12 mouse cellular contexts compared by ENCODE assay signal in genomic region chr10:82893872-82894650, GRCm38 (mm10). TPM values are rescaled to one million over a fixed set of nuclear protein-coding genes. Genes with fewer than 3 reads are reported as not detected.
DNase-seq lines count a peak whose midpoint lies in the region; ATAC-seq and TF ChIP-seq lines count a peak whose summit lies in the region.
"Had no signal": no experiment of that assay in that cellular context is flagged by ENCODE, and none has a peak within 500 bp of the region (broad histone marks: within the 10 kb centered on the region; RNA-seq: fewer than 3 reads in every experiment).

No protein-coding gene starts in this region.

- no peak overlapping the region for H3K4me2 ChIP-seq in hindbrain, postnatal 0 days (ENCODE audit: low read depth, low read length)
- no peak overlapping the region for H3K4me2 ChIP-seq in forebrain, embryonic 14.5 days (ENCODE audit: low read length)
- H3K4me2 ChIP-seq: embryonic facial prominence, embryonic 12.5 days; liver, embryonic 15.5 days had no signal

- H3K4me1 ChIP-seq in hindbrain, embryonic 10.5 days (replicated peaks), result peaks cover 22% of the 10 kb centered on the region
- H3K4me1 ChIP-seq in hindbrain, postnatal 0 days (ENCODE audit: insufficient read depth, low read length), result no peaks in the 10 kb centered on the region
- peaks cover 40% of the 10 kb centered on the region for H3K4me1 ChIP-seq in G1E (ENCODE audit: insufficient read depth, low read depth, low read length)
- no peaks in the 10 kb centered on the region; the same call in 1 of the 2 replicates for H3K4me1 ChIP-seq in forebrain, embryonic 14.5 days (ENCODE audit: control insufficient read depth, insufficient read depth, low read length)

- DNase-seq in hindbrain, embryonic 10.5 days (ENCODE audit: low spot score), result no peak
- DNase-seq in hindbrain, postnatal 0 days (ENCODE audit: low spot score), result no peak
- peak; percentile 41 for DNase-seq in G1E (ENCODE audit: low spot score)
- DNase-seq in forebrain, embryonic 14.5 days (ENCODE audit: low spot score), result peak; percentile 73
- DNase-seq in left cerebral cortex, postnatal 36 days (ENCODE audit: low spot score in 2 of 2), result peak; percentile 42 to 45
- DNase-seq in testis, postnatal 14 days (ENCODE audit: low spot score), result no peak
- no peak for DNase-seq in ovary, postnatal 36 days (ENCODE audit: low spot score)
- DNase-seq in cerebellum, postnatal 36 days, result no peak
- DNase-seq: adrenal gland, postnatal 36 days; kidney, postnatal 36 days had no signal

- no peak for ATAC-seq in hindbrain, postnatal 0 days
- peak; percentile 72 for ATAC-seq in G1E (ENCODE audit: extremely low read depth, insufficient number of reproducible peaks, low FRiP score, poor library complexity, severe bottlenecking)
- peak; percentile 65 for ATAC-seq in forebrain, embryonic 14.5 days

- peak overlapping the region; percentile 35; the same call in 1 of the 2 replicates for H3K27ac ChIP-seq in hindbrain, embryonic 10.5 days
- H3K27ac ChIP-seq in hindbrain, postnatal 0 days, result no peak overlapping the region
- H3K27ac ChIP-seq in forebrain, embryonic 14.5 days (ENCODE audit: low read depth, low read length), result peak overlapping the region; percentile 27; the same call in 1 of the 2 replicates
- H3K27ac ChIP-seq: embryonic facial prominence, embryonic 12.5 days; liver, embryonic 15.5 days had no signal

- intact Hi-C loops in left cerebral cortex, postnatal 36 days (cut with DNase I), result no loop called here

- no peak overlapping the region for H3K9ac ChIP-seq in hindbrain, postnatal 0 days (replicated peaks; ENCODE audit: low read length)
- H3K9ac ChIP-seq in forebrain, embryonic 14.5 days (ENCODE audit: low read length), result no peak overlapping the region
- H3K9ac ChIP-seq: embryonic facial prominence, embryonic 12.5 days; liver, embryonic 15.5 days had no signal

- no peaks in the 10 kb centered on the region for H3K9me3 ChIP-seq in hindbrain, embryonic 10.5 days
- no peaks in the 10 kb centered on the region for H3K9me3 ChIP-seq in hindbrain, postnatal 0 days (ENCODE audit: low read length)
- H3K9me3 ChIP-seq in G1E (replicated peaks), result no peaks in the 10 kb centered on the region
- H3K9me3 ChIP-seq in forebrain, embryonic 14.5 days (replicated peaks; ENCODE audit: control insufficient read depth, low read length), result no peaks in the 10 kb centered on the region
- H3K9me3 ChIP-seq: embryonic facial prominence, embryonic 12.5 days; liver, embryonic 15.5 days had no signal

- peaks cover 96% of the 10 kb centered on the region for H3K36me3 ChIP-seq in hindbrain, embryonic 10.5 days
- peaks cover 32% of the 10 kb centered on the region for H3K36me3 ChIP-seq in hindbrain, postnatal 0 days (ENCODE audit: insufficient read depth, low read length)
- H3K36me3 ChIP-seq in G1E (replicated peaks), result peaks cover 95% of the 10 kb centered on the region
- peaks cover 85% of the 10 kb centered on the region for H3K36me3 ChIP-seq in forebrain, embryonic 14.5 days (ENCODE audit: control insufficient read depth, insufficient read depth, low read length)

- 81% methylated on average over 18 of the region's 18 CpGs for WGBS in hindbrain, embryonic 10.5 days
- 68% methylated on average over 18 of the region's 18 CpGs for WGBS in hindbrain, postnatal 0 days
- 61% methylated on average over 18 of the region's 18 CpGs for WGBS in forebrain, embryonic 14.5 days

- no peaks in the 10 kb centered on the region for H3K27me3 ChIP-seq in hindbrain, embryonic 10.5 days (ENCODE audit: insufficient read depth, poor library complexity, severe bottlenecking)
- H3K27me3 ChIP-seq in hindbrain, postnatal 0 days (ENCODE audit: insufficient read depth, low read length), result no peaks in the 10 kb centered on the region
- H3K27me3 ChIP-seq in G1E (ENCODE audit: insufficient read depth, low read length), result no peaks in the 10 kb centered on the region
- no peaks in the 10 kb centered on the region for H3K27me3 ChIP-seq in forebrain, embryonic 14.5 days (replicated peaks; ENCODE audit: control insufficient read depth, insufficient read depth, low read length)
- H3K27me3 ChIP-seq: embryonic facial prominence, embryonic 12.5 days; liver, embryonic 15.5 days had no signal

- no peak overlapping the region for H3K4me3 ChIP-seq in hindbrain, embryonic 10.5 days
- no peak overlapping the region for H3K4me3 ChIP-seq in hindbrain, postnatal 0 days (ENCODE audit: low read length)
- no peak overlapping the region; the same call in 1 of the 2 replicates for H3K4me3 ChIP-seq in G1E (ENCODE audit: low read depth, low read length)
- H3K4me3 ChIP-seq in forebrain, embryonic 14.5 days (ENCODE audit: low read depth, low read length), result no peak overlapping the region
- H3K4me3 ChIP-seq: embryonic facial prominence, embryonic 12.5 days; liver, embryonic 15.5 days had no signal

- no peak for TF ChIP-seq CTCF in hindbrain, postnatal 0 days (IDR thresholded peaks at IDR 0.05; ENCODE audit: low read depth)
- TF ChIP-seq CTCF in G1E (IDR thresholded peaks at IDR 0.05; ENCODE audit: low read depth, low read length), result no peak

RNA-seq across cellular contexts. Expression of gene Eid3, which starts 27.6 kb away (rescaled TPM):
- 0.20 and 0.68 TPM in 2 replicates for polyA plus RNA-seq in hindbrain, embryonic 10.5 days (2016; fragmentation: Nextera tagmentation; extraction: Ambion mirVana)
- 0.50 and 2.6 TPM in 2 replicates for total RNA-seq in hindbrain, postnatal 0 days (2014; rRNA removed)
- 0.26 and 0.33 TPM in 2 replicates for polyA plus RNA-seq in hindbrain, postnatal 0 days (2015; fragmentation: Nextera tagmentation; extraction: Ambion mirVana)
- total RNA-seq in G1E (2014; fragmentation: Nextera tagmentation) (7.6 and 8.0 TPM in 2 replicates), G1E (2017) (3.3 and 4.5 TPM in 2 replicates)
- polyA plus RNA-seq in G1E (2012), result 0.26 and 0.28 TPM in 2 replicates
- 0.22 and 0.27 TPM in 2 replicates for polyA plus RNA-seq in forebrain, embryonic 14.5 days (2014; fragmentation: Nextera tagmentation; extraction: Ambion mirVana)
- 1 to 10 TPM; 1.5 to 3.0 TPM for total RNA-seq in left cerebral cortex, postnatal 36 days (2021)

Comparison
In these comparisons a context has a peak if more than half of its experiments do, and no peak if none do; other contexts are left out.
1. DNase-seq: peak in G1E (single experiment), forebrain, embryonic 14.5 days (single experiment) and left cerebral cortex, postnatal 36 days (2 of 2); none in hindbrain, embryonic 10.5 days (single experiment), hindbrain, postnatal 0 days (single experiment), testis, postnatal 14 days (single experiment), ovary, postnatal 36 days (single experiment) and cerebellum, postnatal 36 days (0 of 2).